Mouse (Mus musculus) inflammation-experienced regulatory T-cells, adult 16 weeks (primary cell): ENCODE data around the gene Gsdmc3. TPM values are rescaled to one million over a fixed set of nuclear protein-coding genes. Genes with fewer than 3 reads are reported as not detected.

Experiments used
- polyA plus RNA-seq: library from polyadenylated mRNA; unstranded; fragments of 100-300 nt; shearing (Covaris generic); gene quantifications from one replicate; pipeline ENCODE4 v1.2.1, GENCODE M21; 2017

Gsdmc3 gene
- polyA plus RNA-seq: not detected

GRCm38 (mm10) chr15:63878458-63878857 is at the start of gene Gsdmc3:
Gsdmc3 (minus strand) TSS chr15:63878558.

GRCm38 (mm10) chr15:63912197-63912596 is 33.8 kb upstream of the Gsdmc3 start, which contains the start of gene Gsdmc4:
Gsdmc4 (minus strand) TSS chr15:63912297.

Other genes with a start within 250 kb of the Gsdmc3 start
- gene Gsdmc2, start 33.4 kb downstream of the Gsdmc3 start, polyA plus RNA-seq: not detected
- gene Gsdmc4, start 33.7 kb upstream of the Gsdmc3 start, polyA plus RNA-seq: not detected
- 107 TPM for gene Fam49b, start 181.9 kb upstream of the Gsdmc3 start, polyA plus RNA-seq